Mouse (Mus musculus) cerebellum, adult 9-10 months (tissue): ENCODE data around the gene Ncoa7.

Source experiments
- DNase-seq: peaks from one replicate; pipeline ENCODE4 v3.0.0; 2022

Ncoa7 gene

DNA sequence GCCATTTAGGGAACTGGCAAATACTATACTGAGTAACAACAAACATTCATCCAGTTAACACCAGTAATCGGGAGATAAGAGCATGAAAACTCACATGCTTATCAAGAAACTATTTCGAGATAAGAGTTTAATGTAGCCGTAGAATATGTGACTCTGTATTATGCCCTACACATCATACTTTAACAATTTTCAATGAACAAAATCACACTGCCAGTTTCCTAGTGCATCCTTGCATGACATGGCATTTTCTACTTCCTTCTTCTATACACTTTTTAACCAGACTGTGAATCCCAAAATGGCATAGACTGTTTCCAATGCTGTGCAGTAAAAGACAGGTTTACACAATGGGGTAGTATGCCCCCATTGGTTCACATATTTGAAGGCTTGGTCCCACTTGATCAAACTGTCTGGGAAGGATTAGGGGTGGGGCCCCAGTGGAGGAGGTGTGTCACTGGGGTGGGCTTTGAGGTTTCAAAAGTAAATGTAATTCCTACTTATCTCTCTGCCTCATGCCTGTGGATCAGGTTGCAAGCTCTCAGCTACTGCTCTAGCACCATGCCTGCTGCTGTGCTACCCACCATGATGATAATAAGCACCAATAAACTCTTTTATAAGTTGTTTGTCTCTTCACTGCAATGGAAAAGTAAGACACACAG is 15.3 kb downstream of the Ncoa7 start:
- no peak for DNase-seq

DNA sequence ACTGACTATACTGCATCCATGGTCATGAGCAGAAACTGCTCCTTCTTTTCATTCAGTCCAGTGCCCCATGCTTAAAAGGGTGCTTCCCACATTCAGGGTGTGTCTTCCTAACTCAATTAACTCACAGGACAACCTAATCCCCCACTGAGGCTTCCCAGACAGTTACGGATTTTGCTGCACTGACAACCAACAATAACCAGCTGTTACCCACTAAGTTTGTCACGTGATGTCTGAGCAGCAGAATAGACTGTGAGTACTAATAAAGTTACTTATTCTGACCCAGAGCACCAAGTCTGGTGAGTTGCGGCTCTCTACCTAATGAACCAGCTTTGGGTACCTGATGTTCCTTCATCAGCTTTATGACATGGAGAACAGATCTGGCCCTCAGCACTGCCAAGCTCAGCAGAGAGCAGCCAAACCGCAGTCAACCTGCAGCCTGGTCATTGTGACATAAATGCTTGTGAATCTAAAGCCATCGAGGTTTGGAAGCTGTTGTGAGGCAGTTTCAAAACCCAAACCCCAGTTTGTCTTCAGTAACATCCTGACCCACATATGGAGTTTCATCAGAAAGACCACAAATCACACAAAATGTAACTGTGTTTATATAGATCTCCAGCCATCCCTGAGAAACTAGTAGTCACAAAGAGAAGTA is 16.9 kb downstream of the Ncoa7 start:
- no peak for DNase-seq

DNA sequence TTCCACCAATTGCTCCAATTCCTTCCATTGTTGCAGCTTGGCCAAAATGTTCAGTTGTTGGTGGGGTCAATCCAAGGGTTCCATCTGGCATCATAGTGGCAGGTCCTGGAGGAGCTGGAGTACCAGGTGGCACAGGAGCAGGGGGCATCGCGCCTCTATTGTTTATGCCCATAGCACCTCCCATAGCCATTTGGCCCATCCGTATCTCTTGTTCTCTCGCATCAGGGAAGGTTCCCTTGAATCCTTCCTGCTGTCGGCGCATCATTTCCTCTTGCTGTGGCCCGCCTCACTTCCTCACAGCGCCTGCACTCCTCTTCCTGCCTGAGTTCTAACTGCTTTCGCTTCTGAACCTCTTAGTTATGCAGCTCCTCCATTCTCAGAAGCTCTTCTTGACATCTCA is 22.2 kb downstream of the Ncoa7 start:
- peak; percentile 92 for DNase-seq

DNA sequence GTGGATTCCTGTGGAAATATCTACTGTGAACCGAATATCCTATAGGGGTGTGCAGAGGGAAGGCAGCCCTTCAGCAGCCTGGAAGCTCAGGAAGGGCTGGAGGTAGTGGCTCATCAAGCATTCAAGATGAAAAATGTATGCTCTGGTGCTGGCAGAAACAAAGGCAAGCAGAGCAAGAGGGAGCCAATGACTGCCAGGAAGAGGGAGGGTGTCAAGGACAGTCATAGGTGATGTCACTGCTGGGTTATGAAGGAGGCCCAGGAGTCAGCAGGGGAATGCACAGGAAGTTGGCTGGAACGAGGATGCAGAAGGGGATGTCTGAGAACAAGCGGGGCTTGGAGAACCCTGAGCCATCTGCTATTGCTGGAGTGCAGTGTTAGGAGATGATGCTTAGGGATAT is 24.9 kb downstream of the Ncoa7 start:
- peak; percentile 94 for DNase-seq

DNA sequence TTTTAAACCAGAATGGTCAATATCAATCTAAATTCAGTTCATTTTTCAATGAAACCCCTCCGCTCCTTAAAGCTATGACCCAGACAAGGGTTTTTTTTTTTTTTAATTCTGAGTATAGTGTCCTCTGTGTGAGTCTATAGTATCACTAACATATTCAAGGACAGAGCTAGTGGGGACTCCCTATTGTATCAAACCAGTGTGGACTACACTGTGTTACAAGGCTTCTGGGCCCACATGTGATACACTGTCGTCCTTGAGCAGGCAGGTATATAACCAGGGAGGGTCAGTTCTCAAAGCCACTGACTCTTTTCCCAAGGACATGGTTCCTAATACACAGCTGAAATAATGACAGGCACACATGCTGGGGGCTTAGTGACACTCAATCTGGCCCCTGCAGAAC is 27.1 kb downstream of the Ncoa7 start:
- peak; percentile 27 for DNase-seq

DNA sequence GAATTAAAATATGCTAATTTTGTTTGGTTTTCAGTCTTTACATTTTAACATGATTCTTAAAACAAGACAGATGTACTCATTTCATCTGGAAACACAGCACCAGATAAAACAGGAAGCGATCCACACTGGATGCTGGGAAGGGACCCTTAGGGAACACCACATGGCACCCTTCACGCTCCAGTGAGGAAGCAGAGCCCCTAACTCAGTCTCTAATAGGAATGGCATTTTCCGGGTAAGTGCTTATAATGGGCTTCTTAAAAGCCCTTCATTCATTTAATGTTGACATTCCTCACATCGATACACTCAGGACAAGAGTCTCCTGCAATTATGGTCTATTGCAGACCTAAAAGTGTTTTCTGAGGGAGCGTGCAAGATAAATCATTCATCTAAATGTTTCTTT is 27.6 kb downstream of the Ncoa7 start:
- DNase-seq, result no peak

DNA sequence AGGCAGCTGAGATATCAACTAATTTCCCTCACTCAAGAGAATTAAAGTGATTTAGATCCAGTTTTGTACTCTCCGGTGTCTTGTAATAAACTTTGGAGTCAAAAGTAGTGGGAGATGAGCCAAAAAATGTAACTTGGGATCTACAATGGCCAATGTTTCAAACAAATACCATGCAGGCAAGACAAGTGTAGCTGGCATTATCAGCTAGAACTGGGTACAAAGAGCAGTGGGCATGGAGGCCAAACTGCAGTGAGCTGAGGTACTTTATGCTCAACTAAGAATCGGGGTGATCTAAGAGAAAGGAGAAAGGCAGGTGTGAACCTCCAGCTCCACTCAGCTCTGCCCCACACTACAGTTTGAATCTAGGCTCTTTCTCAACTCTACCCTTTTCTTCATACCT is 28.7 kb downstream of the Ncoa7 start:
- DNase-seq, result peak; percentile 21

DNA sequence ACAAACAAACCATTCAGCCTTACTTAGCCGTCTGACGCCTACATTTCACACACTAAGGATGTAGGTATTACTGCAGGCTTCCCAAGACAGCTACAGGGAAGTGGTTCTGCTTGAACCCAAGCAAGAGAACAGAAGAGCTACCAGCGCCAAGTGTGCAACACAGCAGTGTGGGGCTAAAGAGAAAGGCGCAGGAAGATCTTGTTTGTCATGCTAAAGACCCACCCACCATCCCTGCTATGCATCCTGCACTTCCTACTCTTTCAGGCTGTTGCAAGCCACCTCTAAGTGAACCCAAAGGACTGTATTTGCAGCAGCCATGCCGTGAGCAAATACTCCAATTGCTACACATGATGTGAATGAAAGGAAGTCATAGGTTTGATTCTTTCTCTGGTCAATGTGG is 29.9 kb downstream of the Ncoa7 start:
- no peak for DNase-seq

DNA sequence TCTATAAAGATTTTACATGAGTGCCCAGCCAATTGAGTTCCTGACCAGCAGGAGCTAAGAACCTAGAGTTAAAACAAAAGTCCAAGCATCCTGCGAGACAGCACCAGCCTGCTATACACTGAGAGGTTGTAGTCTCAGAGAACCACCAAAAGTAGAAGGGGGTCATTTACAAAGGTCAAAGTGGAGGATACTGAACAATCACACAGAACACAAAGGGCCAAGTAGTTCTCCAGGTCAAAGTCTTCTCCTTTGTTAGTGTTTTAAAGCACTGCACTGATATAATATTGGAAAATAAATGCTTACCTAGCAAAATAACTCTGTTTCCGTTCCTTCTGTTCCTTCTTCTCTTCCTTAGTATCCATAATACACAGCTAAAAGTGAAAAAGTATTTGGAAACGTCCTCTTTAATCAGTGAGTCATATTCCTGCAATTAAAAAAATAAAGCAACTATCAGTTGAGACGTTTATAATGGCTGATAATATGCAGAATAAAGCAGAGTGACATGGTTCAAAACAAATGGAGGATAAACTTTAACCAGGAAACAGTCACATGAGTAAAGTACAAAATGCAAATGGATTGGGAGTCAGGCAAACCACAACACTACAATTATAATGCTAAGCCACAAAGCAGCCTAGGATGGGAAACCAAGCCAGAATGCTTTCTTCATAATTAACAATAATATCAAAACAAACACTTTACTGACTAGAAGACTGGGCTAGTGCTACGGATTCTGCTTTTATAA is 31.5 kb downstream of the Ncoa7 start:
- no peak for DNase-seq

DNA sequence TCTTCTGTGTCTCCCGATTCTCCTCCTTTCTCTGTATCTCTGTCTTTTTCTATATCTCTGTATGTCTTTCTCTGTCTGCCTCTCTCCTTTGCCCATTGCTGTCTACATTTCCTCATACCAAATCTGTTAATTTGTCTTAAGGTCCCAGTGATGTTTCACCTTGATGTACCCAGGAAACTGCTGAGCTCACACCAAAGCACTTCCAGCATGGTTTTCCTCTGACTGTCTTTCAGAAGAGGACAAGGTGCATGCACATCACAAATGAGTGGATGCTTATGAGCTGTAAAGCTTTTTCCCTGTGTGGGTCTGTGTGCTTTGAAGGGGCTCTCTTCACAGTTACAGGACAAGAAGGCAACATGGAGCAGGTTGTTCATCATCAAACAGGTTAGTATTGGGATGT is 34.3 kb downstream of the Ncoa7 start:
- no peak for DNase-seq

DNA sequence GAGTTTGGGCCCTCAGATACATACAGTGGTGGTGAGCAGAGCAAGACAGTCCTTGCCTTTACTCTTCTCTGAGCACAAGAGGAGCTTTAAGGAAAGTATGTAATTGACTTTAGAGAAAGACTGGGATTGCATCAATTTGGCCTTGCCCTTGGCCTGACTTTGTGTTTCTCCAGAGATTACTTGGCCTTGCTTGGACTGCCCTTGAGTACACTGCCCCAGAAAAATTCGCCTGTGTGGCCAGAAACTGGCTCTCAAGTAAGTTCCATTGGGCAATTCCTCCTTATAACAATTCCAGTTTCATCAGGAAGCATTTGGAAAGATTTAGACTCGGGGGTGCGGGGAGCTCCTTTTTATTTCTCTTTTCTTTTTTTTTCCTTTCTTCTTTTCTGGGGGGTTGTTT is 34.9 kb downstream of the Ncoa7 start:
- no peak for DNase-seq

DNA sequence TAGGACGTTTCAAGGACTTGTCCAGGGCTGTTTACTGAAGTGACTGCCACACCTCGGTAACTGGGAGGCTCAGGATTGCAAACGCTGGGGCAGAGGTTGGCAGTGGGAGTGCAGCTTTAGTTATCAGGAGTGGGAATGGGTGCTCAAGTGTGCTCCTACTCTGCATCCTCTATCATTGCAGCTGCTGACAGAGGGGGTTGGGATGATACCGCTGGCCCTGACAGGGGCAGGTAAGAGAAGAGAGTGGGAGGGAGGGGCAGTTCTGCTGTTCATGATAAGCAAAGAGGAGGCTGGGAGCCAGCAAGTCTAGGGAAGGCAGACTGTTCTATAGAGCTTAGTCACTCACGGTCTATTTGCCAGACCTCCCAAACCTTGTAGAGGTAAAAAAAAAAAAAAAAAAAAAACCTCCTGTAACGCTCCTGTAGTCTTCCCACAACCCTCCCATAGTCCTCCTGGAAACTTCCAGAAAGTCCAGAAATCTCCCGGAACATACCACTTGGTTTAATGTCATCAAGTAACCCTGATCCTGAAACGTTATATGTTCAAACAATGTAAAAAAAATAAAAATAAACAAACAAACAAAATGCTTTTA is 39.9 kb downstream of the Ncoa7 start:
- no peak for DNase-seq

DNA sequence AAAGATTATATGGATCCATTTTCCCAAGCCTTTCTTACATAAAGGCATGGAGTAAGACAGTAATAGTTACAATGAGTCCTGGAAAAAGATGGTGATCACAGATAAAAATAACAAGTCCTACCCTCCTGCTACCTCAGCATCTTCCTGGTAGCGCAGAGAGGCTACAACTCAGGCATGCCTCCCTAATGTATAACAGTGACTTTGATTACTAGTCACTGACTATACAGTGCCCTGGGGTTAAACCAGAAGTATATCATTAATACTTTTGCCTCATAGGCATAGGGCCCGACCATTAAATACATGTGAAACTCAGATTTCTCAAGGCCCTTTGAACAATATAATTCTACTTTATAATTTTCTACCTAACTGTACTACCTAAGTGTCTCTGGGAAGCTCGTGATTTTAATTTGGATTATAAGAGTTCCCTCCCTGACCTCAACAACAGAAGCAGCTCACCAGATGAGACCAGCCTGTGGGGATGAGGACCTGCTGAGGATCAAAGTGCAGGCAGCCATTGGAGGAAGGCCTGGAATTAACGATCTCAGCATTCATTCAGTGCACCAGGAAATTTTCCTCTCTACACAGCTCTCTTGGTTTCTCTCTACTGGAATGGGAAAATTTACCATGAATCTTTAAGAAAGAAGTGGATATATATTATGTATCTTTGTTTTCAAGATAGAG is 40.7 kb downstream of the Ncoa7 start:
- no peak for DNase-seq

DNA sequence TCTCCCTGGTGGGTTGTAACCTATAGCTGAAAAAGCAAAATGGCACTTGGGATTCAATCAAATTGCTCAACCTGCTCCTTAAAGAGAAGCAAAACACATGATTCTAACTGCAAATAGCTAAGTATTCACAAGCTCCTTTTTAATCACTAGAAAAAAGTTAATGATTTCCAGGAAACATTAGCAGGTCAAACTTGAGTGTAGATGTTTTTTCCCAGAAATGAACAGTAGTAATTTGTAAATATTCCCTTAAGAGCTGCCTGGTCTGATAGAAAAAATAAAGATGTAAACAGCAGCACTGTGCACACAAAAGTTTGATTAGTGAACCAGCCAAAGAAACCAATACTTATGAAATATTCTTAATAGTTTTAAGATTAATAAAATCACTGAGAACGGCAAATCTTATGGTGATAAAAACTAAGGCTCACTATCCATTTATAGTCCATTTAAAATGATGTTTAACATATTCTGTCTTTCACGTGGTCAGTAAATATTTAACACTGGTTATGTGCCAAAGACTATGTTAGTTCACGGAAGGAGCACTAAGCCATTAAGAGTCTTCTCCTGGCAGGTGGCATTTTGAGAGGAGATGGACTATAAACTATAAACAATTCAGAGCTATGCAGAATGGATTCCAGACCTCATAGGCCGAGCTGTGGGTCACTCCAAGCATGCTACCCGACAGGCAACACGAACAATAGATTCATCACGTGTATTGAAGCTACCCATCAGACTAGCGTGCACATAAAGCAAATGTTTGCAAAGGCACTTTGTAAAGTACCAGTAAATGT is 43.6 kb downstream of the Ncoa7 start:
- no peak for DNase-seq

DNA sequence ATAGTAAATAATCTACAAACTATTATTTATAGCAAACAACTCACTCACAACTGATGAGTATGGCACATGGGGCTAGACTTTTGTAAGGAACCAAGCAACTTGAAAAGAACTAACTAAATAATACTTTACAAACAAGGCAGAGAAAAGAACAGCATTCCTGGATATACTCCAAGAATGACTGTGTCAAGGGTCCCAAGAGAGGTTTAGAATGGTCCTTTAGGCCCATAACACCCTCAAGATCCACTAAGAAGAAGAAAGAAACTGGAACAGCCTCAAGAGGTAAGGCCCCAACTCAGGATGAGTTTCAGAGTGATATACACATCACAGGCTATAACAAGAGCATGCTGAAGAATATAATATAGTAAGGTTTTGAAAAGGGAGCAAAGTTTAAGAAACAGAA is 47.1 kb downstream of the Ncoa7 start:
- DNase-seq, result no peak

DNA sequence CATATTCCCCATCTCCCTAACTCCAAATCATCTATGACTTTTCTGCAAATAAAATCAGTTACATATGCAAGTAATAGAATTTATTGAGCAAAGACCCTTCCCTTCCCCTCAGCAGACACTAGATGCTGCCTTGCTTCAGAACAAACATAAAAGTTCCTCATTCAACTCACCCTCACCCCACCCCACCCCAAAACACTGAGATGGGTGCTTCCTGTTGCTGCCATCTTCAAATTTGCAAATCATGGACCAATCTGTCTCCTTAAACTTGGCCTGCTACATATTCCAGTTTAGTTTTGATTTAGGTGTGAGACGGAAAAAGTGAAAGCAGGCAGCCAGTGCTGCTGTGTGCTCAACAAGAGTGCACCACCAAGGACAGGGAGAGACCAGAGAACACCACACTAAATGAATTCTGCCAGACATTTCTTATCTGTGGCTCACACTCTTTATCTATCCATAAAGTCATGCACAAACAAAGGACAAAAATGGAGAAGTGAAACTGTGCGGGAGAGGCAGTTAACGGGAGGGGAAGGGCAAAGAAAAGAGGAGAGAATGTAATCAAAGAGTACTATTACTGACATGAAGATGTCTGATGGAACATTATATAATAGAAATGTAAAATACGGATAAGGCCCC is 48.2 kb downstream of the Ncoa7 start:
- DNase-seq, result no peak

DNA sequence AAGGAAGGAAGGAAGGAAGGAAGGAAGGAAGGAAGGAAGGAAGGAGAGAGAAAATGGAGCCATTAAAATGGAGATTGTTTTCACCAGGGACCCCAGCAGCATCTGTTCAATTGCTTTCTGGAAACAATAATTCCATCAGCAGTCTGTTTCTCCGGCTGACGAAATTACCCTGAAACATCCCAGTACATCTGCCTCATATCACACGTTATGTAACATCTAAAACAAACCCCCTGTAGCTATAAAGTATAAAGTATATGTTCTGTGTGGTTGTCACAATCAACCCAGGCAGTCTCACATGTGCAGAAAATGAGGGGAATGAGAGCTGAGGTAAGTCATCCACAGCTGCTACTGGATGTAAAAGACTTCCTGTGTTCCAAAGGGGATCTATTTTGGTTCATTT is 49.0 kb downstream of the Ncoa7 start:
- no peak for DNase-seq

DNA sequence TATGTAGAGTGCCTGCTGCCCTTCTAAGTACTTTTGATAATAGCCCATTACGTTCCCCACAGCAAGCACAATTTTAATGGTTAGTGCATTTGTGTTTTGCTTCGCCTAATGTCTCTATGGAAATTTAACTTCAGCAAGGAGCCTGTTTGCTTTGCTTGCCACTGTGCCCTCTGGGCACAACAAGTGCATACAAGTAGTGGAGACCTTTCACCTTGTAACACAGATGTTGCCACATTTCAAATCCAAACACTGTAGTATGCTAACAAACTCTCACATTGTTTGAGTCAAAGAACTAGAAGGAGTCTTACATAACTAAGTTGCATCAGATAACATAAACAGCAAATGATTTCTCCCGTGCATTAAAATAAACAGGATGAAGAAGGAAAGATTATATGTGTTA is 50.6 kb downstream of the Ncoa7 start:
- no peak for DNase-seq

DNA sequence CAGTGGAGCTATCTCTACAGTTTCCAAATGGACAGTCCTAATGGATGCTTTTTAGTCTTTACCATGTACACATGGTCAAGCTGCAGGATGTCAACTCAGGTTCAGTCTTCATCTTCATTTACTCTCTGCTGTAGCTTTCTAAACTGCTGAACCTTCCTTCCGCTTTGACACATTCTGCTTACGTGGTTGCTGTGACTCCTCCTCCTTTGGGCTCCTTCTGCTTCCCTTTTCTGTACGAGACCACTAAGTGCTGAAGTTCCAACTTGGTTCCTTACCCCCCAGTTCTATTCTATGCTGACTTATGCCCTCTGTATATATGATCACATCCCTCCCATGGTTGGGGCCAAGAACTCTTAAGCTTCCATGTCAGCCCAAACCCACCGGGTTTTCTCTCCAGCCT is 51.5 kb downstream of the Ncoa7 start:
- no peak for DNase-seq

DNA sequence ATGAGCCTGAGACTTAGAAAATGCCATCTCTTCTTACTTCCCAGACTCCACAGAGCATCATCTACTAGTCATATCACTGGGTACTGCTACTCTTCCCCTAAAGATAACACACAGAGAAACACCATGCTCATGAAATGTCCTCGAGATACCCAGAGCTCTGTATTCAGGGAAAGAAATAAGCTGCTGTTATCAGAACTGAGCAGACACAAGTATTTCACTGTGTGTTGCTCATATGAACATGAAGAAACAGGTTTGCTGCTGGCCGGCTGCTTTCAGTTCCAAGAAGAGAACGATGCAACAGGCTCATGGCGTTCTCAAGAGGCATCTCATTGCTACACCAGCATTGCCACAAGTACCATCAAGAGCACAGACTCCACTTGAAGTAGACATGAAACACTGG is 53.3 kb downstream of the Ncoa7 start:
- DNase-seq, result no peak

DNA sequence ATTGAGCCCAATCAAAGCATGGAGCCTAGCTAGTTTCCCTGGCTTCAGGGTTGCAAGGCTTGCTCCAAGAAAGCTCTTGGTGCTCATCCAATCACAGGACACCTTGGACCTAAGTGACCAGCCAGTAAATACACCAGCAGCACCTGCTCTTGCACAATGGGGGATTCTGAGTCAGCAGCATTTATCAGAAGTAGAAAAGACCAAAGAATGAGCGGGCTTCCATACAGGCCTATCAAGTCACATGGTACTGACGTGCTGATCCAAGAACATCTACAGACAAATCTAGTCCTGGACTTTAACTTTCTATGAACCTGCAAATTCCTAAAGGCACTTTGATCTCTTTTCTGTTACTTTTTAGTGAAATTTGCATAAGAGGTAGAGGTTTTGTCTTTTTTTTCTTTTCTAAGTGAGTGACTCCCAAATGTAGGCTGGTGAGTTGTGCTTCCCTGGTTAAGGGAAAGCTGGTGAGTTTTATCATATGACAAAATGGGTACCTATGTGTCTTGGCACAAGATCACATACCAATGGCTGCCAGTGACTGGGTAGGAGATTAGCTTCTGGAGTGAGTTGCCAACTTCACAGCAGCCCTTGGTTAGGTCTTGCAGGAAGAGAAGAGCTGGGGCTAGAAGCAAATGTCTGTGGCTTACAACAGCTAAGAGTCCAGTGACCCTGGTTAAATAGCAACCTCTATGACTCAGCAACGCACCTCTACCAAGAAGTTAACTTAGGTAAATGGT is 57.7 kb downstream of the Ncoa7 start:
- peak; percentile 47 for DNase-seq
